Mouse (Mus musculus) megakaryocyte, embryonic 14.5 days (primary cell): ENCODE data around the gene Treml4. TPM values are rescaled to one million over a fixed set of nuclear protein-coding genes. Genes with fewer than 3 reads are reported as not detected.
"Not testable (repeated sequence)": the region's sequence is repeated elsewhere in the genome, so short reads cannot be mapped to it uniquely, and the experiment has no call there.

Source experiments
- H3K27me3 ChIP-seq: replicated peaks from 2 replicates; pipeline ENCODE3; 2012; ENCODE audit warnings: inconsistent platforms
- H3K36me3 ChIP-seq: replicated peaks from 2 replicates; pipeline ENCODE3; 2012; ENCODE audit warnings: low read length, inconsistent platforms, mixed read lengths
- H3K4me1 ChIP-seq: 2 replicates; pipeline ENCODE4 v1.6.1; 2012; ENCODE audit warnings: inconsistent platforms
- H3K4me3 ChIP-seq: replicated peaks from 2 replicates; pipeline ENCODE3; 2012; ENCODE audit warnings: moderate library complexity, mild to moderate bottlenecking, inconsistent platforms
- H3K9me3 ChIP-seq: 2 replicates; pipeline ENCODE4 v1.6.1; 2012; ENCODE audit warnings: inconsistent platforms
- FLI1 ChIP-seq: IDR thresholded peaks from 2 replicates; pipeline ENCODE4 v1.6.1; 2012; ENCODE audit warnings: low read length, inconsistent platforms, mixed read lengths
- GATA1 ChIP-seq: IDR thresholded peaks from 3 replicates; pipeline ENCODE4 v1.6.1; 2012; ENCODE audit warnings: mixed read lengths, low read length, inconsistent platforms, borderline replicate concordance
- polyA plus RNA-seq: library from polyadenylated mRNA; stranded (reverse); fragments of >175 nt; gene quantifications from 2 replicates; pipeline ENCODE4 v1.2.3, GENCODE M21; 2012; ENCODE audit warnings: low replicate concordance; ENCODE audit not compliant: insufficient read depth

Gene Treml4
- polyA plus RNA-seq, 1 experiment, result 3.6 TPM

- Histone ChIP-seq H3K27me3 (no peaks in the 10 kb centered on the region), H3K36me3 (peaks cover 8% of the 10 kb centered on the region), H3K4me1 (peaks cover 60% of the 10 kb centered on the region), H3K4me3 (no peak overlapping the region), H3K9me3 (0 out of 2 replicates have a peak, but pooled peaks cover 2% of the 10 kb centered on the region)
- TF ChIP-seq GATA1, result no peak
- TF ChIP-seq FLI1, result no peak
Measured at GRCm38 (mm10) chr17:48293500-48294194, 29.6 kb downstream of the Treml4 start.

DNA sequence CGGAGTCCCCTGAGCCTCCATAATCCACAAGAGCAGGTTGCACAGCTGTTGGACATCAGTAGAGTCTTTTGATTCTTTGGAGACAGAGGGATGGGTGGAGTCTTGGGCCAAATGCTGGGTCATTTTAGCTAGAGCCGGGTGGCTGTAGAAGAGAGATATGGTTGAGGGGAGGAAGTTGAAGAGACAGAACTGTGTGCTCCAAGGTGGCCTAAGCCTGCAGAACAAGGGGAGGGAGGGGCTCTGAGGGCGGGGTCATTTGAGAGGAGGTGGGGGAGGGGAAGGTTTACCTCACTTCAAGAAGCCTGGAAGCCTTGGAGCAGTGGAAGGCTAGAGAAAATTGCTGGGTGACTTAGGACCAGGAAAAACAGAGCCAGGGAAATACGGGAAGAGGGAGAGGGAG is 35.1 kb downstream of the Treml4 start, which contains the start of gene Treml2:
TSS of gene Treml2 (plus strand) at position 296 of the 400 bp plus-strand sequence.
- peaks cover 76% of the 10 kb centered on the region for H3K4me1 ChIP-seq
- TF ChIP-seq GATA1 (no peak), FLI1 (no peak)
- peak within 1 kb of the TSS; percentile 97 for H3K4me3 ChIP-seq

DNA sequence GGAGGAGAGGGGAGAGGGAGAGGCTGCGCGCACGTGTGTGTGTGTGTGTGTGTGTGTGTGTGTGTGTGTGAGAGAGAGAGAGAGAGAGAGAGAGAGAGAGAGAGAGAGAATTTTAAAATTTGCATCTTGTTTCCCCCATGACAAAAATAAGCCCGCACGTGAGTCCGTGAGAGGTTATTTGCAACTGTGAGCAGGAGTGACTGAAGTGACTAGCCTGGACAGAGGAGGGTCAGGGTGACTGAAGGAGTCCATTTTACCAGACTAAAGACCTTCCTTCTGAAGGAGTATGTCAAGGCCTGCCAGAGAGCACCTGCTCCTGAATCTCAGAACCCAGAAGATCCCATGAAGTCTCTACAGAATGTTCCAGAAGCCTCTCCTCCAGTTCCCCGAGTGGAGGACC is 35.7 kb downstream of the Treml4 start:
- TF ChIP-seq GATA1, result no peak
- no peak for TF ChIP-seq FLI1
- Histone ChIP-seq H3K4me1 (peaks cover 77% of the 10 kb centered on the region), H3K4me3 (peak overlapping the region; percentile 97), H3K36me3 (peaks cover 42% of the 10 kb centered on the region), H3K27me3 (no peaks in the 10 kb centered on the region), H3K9me3 (no peaks in the 10 kb centered on the region)

More for the DNA sequence above, 35.1 kb downstream of the Treml4 start, which contains the start of gene Treml2:
- Histone ChIP-seq H3K36me3 (peaks cover 36% of the 10 kb centered on the region), H3K27me3 (no peaks in the 10 kb centered on the region), H3K9me3 (no peaks in the 10 kb centered on the region)

GRCm38 (mm10) chr17:48300199-48300598 is 36.1 kb downstream of the Treml4 start:
- no peak for TF ChIP-seq FLI1
- no peak for TF ChIP-seq GATA1
- H3K4me3 ChIP-seq, result peak overlapping the region; percentile 97
- H3K9me3 ChIP-seq, result no peaks in the 10 kb centered on the region
- H3K27me3 ChIP-seq, result no peaks in the 10 kb centered on the region
- H3K4me1 ChIP-seq, result peaks cover 78% of the 10 kb centered on the region
- H3K36me3 ChIP-seq, result peaks cover 46% of the 10 kb centered on the region

DNA sequence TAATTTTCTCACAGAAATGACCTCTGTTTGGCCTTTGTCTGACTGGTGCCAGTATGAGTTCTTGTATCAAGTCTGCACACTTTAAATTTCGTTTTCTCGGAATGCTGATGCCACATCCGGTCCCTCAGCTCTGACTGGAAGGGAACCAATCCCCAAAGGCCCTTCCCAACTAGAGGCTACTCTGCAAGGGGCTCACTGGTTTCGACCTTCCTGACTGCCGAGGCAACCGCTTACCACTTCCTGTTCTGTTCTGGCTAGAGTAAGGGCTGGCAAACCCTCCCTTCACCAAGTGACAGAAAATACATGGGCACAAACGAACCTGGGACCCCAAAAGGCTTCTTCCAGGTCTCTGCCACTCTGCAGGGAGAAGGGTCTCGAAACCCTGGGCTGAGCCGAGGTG is 36.8 kb downstream of the Treml4 start:
- Histone ChIP-seq H3K9me3 (no peaks in the 10 kb centered on the region), H3K4me1 (peaks cover 73% of the 10 kb centered on the region), H3K27me3 (no peaks in the 10 kb centered on the region), H3K4me3 (peak overlapping the region; percentile 97), H3K36me3 (peaks cover 46% of the 10 kb centered on the region)
- TF ChIP-seq GATA1 (no peak), FLI1 (peak; percentile 93)

DNA sequence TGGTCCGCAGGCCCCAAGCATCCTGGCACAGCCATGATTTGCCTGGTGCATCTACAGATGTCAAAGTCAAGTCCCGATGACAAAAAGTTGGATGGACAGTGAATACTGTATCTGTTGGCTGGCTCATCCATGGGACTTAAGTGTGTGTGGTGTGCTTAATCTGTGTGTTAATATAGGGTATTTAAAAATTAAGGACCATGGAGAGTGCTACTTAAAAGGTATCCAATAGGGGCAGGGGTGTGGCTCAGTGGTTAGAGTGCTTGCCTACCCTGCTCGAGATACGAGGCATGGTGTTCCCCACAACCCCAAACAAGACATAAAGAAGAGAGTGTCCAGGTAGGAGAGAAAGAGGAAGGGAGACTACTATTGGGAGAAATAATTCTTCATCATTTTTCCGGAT is 37.7 kb downstream of the Treml4 start:
- TF ChIP-seq FLI1 (no peak), GATA1 (no peak)
- Histone ChIP-seq H3K4me1 (peaks cover 74% of the 10 kb centered on the region), H3K9me3 (no peaks in the 10 kb centered on the region), H3K27me3 (no peaks in the 10 kb centered on the region), H3K36me3 (peaks cover 49% of the 10 kb centered on the region), H3K4me3 (peak overlapping the region; percentile 97)

DNA sequence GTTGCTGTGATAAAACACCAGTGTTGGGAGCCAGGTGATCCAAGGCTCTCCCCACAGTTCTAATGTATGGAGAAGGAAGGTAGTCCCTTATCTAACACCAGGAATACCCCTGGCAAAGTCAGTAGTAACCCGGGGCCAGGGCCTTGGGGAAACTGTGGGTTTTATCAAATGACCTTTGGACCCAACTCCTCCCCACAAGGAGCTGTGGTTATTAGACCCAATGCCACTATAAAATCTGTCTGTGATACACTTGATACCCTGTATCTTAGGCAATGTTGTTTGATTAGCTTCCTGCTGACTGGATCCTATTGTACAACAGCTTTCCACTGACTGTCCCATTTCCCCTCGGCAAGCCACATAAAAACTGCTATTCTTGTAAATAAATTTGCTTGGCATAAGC is 48.0 kb downstream of the Treml4 start:
- peaks cover 43% of the 10 kb centered on the region for H3K36me3 ChIP-seq
- no peaks in the 10 kb centered on the region for H3K27me3 ChIP-seq
- TF ChIP-seq GATA1 (no peak), FLI1 (no peak)
- H3K9me3 ChIP-seq, result no peaks in the 10 kb centered on the region
- H3K4me1 ChIP-seq, result peaks cover 74% of the 10 kb centered on the region
- H3K4me3 ChIP-seq, result no peak overlapping the region

GRCm38 (mm10) chr17:48315905-48316579 is 51.9 kb downstream of the Treml4 start, which contains the start of gene B430306N03Rik:
Gene B430306N03Rik, plus strand, starts transcription at chr17:48316141.
- H3K9me3 ChIP-seq, H3K27me3 ChIP-seq, H3K4me3 ChIP-seq: not testable (repeated sequence)
- Histone ChIP-seq H3K36me3 (peaks cover 10% of the 10 kb centered on the region), H3K4me1 (peaks cover 61% of the 10 kb centered on the region)

DNA sequence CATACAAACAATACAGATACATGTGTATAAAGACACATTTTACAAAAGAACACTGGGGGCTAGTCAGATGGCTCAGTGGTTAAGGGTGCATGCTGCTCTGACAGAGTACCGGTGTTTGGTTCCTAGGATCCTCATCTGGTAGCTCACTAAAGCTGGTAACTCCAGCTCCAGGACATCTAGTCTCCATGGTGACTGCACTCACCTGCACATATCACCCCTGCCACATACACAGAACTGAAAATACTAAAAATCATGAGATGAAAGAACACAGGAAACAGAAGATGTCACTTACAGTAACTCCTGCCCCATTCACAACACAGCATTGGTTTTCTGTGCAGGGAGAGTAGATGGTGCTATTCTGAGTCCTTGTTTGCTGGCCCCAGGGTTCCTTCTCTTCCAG is 54.6 kb downstream of the Treml4 start:
- Histone ChIP-seq H3K9me3 (0 out of 2 replicates have a peak, but pooled peaks cover 3% of the 10 kb centered on the region), H3K27me3 (peaks cover 4% of the 10 kb centered on the region), H3K36me3 (peaks cover 11% of the 10 kb centered on the region), H3K4me3 (no peak overlapping the region), H3K4me1 (peaks cover 62% of the 10 kb centered on the region)
- TF ChIP-seq FLI1 (no peak), GATA1 (no peak)

DNA sequence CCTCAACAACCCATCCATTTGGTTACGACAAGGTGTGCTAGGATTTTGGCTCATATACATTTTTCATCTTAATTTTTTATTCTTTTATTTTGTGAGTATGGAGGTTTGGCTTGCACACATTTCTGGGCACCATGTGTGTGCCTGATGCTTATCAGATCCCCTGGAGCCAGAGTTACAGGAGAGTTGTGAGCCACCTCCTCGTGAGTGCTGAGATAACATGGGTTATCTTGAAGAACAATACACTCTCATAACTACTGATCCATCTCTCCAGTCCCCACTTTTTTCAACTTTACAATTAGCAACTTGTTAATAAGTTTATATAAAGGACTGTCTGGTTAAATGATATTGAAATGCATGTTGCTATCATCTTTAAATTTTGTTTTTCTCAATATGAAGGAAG is 57.2 kb downstream of the Treml4 start:
- H3K27me3 ChIP-seq, result peaks cover 4% of the 10 kb centered on the region
- H3K4me1 ChIP-seq, result peaks cover 81% of the 10 kb centered on the region
- H3K4me3 ChIP-seq, result no peak overlapping the region
- H3K9me3 ChIP-seq, result 0 out of 2 replicates have a peak, but pooled peaks cover 3% of the 10 kb centered on the region
- TF ChIP-seq FLI1 (no peak), GATA1 (no peak)
- peaks cover 22% of the 10 kb centered on the region for H3K36me3 ChIP-seq
